Mouse (Mus musculus) heart, embryonic 14.5 days (tissue): Measurements from ENCODE around the gene Kat7. TPM values are rescaled to one million over a fixed set of nuclear protein-coding genes. Genes with fewer than 3 reads are reported as not detected.
A peak's percentile ranks its signal among the peaks of the same experiment; 100 is the strongest.

ENCODE experiments used
- ATAC-seq: fragments of 200-750 bp; cut with Nextera tagmentation; 2 replicates; pipeline ENCODE4 v1.8.0; 2017; ENCODE audit warnings: low read depth, moderate TSS enrichment; ENCODE audit not compliant: insufficient number of reproducible peaks, insufficient read depth, low FRiP score
- H3K27ac ChIP-seq, 2 experiments: fragments of 200-500 bp in 1 of 2; fragments of 300-500 bp in 1 of 2; sonication (generic) in 1 of 2; replicated peaks in 1 of 2; 2 replicates each; pipeline ENCODE4 v1.5.1; 2012 to 2014; ENCODE audit warnings: low read depth in 2 of 2, low read length in 2 of 2, control low read depth in 1 of 2, mild to moderate bottlenecking in 1 of 2, mixed read lengths in 1 of 2; ENCODE audit not compliant: control insufficient read depth in 1 of 2, insufficient read depth in 1 of 2
- H3K27me3 ChIP-seq: fragments of 300-500 bp; sonication (generic); 2 replicates; pipeline ENCODE4 v1.6.1; 2014; ENCODE audit warnings: mild to moderate bottlenecking, low read length, control low read depth; ENCODE audit not compliant: control insufficient read depth, insufficient read depth
- H3K36me3 ChIP-seq: fragments of 300-500 bp; sonication (generic); 2 replicates; pipeline ENCODE4 v1.6.1; 2014; ENCODE audit warnings: mild to moderate bottlenecking, control low read depth, low read length, mixed read lengths; ENCODE audit not compliant: control insufficient read depth, insufficient read depth
- H3K4me1 ChIP-seq, 2 experiments: fragments of 200-500 bp in 1 of 2; fragments of 300-500 bp in 1 of 2; sonication (generic) in 1 of 2; 2 replicates each; pipeline ENCODE4 v1.6.1; 2012 to 2014; ENCODE audit warnings: low read length in 2 of 2, control low read depth in 1 of 2, mixed read lengths in 1 of 2; ENCODE audit not compliant: control insufficient read depth in 2 of 2, insufficient read depth in 2 of 2
- H3K4me2 ChIP-seq: fragments of 300-500 bp; sonication (generic); 2 replicates; pipeline ENCODE4 v1.6.1; 2014; ENCODE audit warnings: mild to moderate bottlenecking, low read length
- H3K4me3 ChIP-seq, 2 experiments: fragments of 200-500 bp in 1 of 2; fragments of 300-500 bp in 1 of 2; sonication (generic) in 1 of 2; 2 replicates each; pipeline ENCODE4 v1.5.1; 2012 to 2014; ENCODE audit warnings: low read length in 2 of 2, mild to moderate bottlenecking in 2 of 2, control low read depth in 1 of 2, low read depth in 1 of 2, moderate library complexity in 1 of 2; ENCODE audit not compliant: control insufficient read depth in 1 of 2, insufficient read depth in 1 of 2
- H3K9ac ChIP-seq: fragments of 300-500 bp; sonication (generic); 2 replicates; pipeline ENCODE4 v1.6.1; 2014; ENCODE audit warnings: mild to moderate bottlenecking, low read length
- H3K9me3 ChIP-seq: fragments of 300-500 bp; sonication (generic); 2 replicates; pipeline ENCODE4 v1.6.1; 2016; ENCODE audit warnings: low read length, control low read depth; ENCODE audit not compliant: control insufficient read depth
- WGBS: fragments of 180-500 bp; shearing (Covaris S2); extraction: QIAGEN DNeasy Blood & Tissue Kit; methylation state at CpG from one replicate; pipeline ENCODE4 v1.1.7; 2014; 5-methylcytosine and 5-hydroxymethylcytosine counted together
- polyA plus RNA-seq: library from polyadenylated mRNA; unstranded; fragments of >200 nt; fragmentation: Nextera tagmentation; extraction: Ambion mirVana; gene quantifications from 2 replicates; pipeline ENCODE4 v1.2.1, GENCODE M21; 2014

Gene Kat7
- 45.4 and 45.6 TPM in 2 replicates for polyA plus RNA-seq

DNA sequence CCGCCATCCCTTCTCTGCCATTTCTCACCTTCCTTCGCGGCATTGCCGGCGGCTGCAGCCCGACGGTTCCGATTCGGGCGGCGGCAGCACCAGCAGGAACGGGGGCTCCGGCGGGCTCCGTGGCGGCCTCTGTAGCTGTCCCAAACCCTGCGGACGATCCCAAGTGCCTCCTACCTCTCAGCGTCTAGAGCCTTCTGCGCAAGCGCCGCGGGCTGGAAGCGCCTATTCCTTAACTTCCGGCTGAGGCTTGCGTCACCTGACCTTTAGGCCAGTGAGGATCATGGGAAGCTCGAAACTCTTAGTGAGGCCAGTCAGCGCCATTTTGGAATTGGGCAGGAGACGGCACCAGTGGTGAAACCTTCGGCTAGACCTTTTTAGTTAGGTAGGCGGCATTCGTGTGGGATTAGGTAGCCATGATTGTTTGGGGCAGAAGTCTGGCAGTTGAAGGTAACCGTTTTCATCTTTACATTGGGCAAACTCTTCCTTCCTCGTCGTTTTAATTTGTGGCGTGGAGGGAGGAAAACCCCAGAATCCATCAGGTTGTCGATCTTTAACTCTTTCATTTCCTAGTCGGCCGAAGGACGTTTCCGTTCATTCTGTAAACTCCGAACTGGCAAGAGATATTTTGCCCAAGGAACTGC, at the start of gene Kat7:
Gene Kat7, minus strand, starts transcription at position 240 of the 641 bp plus-strand sequence.
- H3K4me1 ChIP-seq, result peaks cover 4 to 22% of the 10 kb centered on the region in 2 experiments
- H3K27me3 ChIP-seq, result no peaks in the 10 kb centered on the region
- peak within 1 kb of the TSS; percentile 99 for H3K9ac ChIP-seq
- peak within 1 kb of the TSS; percentile 96 to 98 for H3K27ac ChIP-seq
- WGBS, result 0% methylated on average over 42 of the region's 42 CpGs
- no peaks in the 10 kb centered on the region for H3K9me3 ChIP-seq
- H3K4me3 ChIP-seq, result peak within 1 kb of the TSS; percentile 84 to 87
- peaks cover 13% of the 10 kb centered on the region for H3K36me3 ChIP-seq
- H3K4me2 ChIP-seq, result peak within 1 kb of the TSS; percentile 92
- ATAC-seq, result peak; percentile 92

- Histone ChIP-seq H3K4me3 (no peak overlapping the region), H3K27ac (no peak overlapping the region), H3K36me3 (no peaks in the 10 kb centered on the region), H3K9me3 (no peaks in the 10 kb centered on the region), H3K27me3 (no peaks in the 10 kb centered on the region), H3K4me1 (peaks cover 11 to 22% of the 10 kb centered on the region in 2 experiments), H3K9ac (no peak overlapping the region), H3K4me2 (no peak overlapping the region)
- no peak for ATAC-seq
- 57% methylated on average over 3 of the region's 3 CpGs for WGBS
Observed at GRCm38 (mm10) chr11:95358263-95358662, 48.2 kb upstream of the Kat7 start.

DNA sequence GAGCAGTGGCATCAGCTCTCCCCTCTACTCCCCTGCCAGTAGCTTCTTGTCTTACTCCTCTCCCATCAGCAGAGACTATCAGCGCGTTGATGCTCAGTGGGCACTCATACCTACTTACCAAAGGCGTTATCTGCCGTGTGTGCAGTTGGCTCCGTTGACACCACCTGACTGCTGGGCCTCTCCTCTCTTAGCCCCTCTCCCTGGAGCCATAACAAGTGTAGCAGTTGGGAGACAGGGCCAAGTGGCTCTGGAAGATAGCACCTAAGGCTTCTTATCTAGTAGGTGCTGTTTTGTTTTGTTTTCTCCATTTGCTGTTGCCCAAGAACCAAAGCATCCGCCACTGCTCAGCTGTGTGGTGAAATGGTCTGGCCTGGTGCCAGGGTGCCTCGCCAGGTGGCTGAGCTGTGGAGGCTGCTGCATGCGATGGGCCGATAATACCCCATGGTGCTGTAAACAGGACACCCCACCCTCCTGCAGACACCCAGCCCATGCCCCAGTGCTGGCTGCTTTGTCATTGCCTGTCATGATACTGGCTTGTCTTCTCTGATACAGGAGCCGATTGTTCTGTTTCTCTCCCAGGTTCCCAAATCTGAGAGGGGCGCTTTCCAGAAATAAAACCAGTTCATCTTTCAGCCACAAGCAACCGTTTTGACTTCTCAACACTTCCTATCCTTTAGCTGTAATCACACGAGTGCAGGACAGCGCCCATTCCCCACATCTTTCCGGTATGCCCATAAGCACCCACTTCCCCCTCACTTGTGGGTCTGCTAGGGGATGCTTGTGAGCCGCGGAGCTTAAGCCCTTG, 46.6 kb upstream of the Kat7 start:
- Histone ChIP-seq H3K4me3 (no peak overlapping the region), H3K4me2 (peak overlapping the region; percentile 16; the same call in 1 of the 2 replicates), H3K36me3 (no peaks in the 10 kb centered on the region), H3K9ac (no peak overlapping the region), H3K4me1 (peaks cover 11 to 26% of the 10 kb centered on the region in 2 experiments), H3K27ac (0 out of 4 replicates have a peak overlapping the region, but pooled peaks of 1 of the 2 experiments have one; percentile 9), H3K9me3 (no peaks in the 10 kb centered on the region), H3K27me3 (no peaks in the 10 kb centered on the region)
- peak; percentile 69; the same call in 1 of the 2 replicates for ATAC-seq
- 40% methylated on average over 17 of the region's 17 CpGs for WGBS

GRCm38 (mm10) chr11:95356039-95356438, 46.0 kb upstream of the Kat7 start:
- ATAC-seq, result no peak
- H3K27ac ChIP-seq, result 0 out of 4 replicates have a peak overlapping the region, but pooled peaks of 1 of the 2 experiments have one; percentile 9

DNA sequence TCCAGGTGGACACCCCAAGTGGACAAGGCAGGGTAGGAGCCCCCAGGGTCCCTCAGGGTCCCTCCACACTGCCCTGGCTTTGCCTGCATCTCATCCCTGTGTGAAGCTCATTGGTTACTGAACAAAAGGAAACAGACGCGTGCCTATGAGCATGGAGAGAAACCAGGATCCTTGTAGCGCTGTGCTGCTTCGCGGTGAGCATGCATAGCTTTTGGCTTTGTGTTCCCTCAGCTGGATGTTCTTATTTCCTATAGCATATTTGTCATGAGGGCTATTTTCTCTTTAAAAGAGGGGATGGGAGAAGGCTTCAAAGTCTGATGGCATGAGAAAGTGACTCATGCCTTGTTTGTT, 45.6 kb upstream of the Kat7 start:
- Histone ChIP-seq H3K27ac (no peak overlapping the region), H3K4me3 (no peak overlapping the region), H3K27me3 (no peaks in the 10 kb centered on the region), H3K9ac (no peak overlapping the region), H3K4me1 (peaks cover 11 to 26% of the 10 kb centered on the region in 2 experiments), H3K9me3 (no peaks in the 10 kb centered on the region), H3K4me2 (peak overlapping the region; percentile 38), H3K36me3 (no peaks in the 10 kb centered on the region)
- 92% methylated on average over 5 of the region's 5 CpGs for WGBS
- no peak for ATAC-seq

More at GRCm38 (mm10) chr11:95356039-95356438, 46.0 kb upstream of the Kat7 start:
- H3K36me3 ChIP-seq, result no peaks in the 10 kb centered on the region
- 74% methylated on average over 7 of the region's 7 CpGs for WGBS
- no peaks in the 10 kb centered on the region for H3K9me3 ChIP-seq
- H3K4me3 ChIP-seq, result no peak overlapping the region
- no peak overlapping the region for H3K9ac ChIP-seq
- H3K4me1 ChIP-seq, result peaks cover 11 to 26% of the 10 kb centered on the region in 2 experiments
- no peaks in the 10 kb centered on the region for H3K27me3 ChIP-seq
- H3K4me2 ChIP-seq, result 0 out of 2 replicates have a peak overlapping the region, but pooled peaks have one; percentile 16

GRCm38 (mm10) chr11:95354945-95355660, 45.1 kb upstream of the Kat7 start:
- 75% methylated on average over 12 of the region's 12 CpGs for WGBS
- Histone ChIP-seq H3K4me1 (peaks cover 11 to 26% of the 10 kb centered on the region in 2 experiments), H3K4me3 (no peak overlapping the region), H3K9ac (no peak overlapping the region), H3K27ac (no peak overlapping the region), H3K27me3 (no peaks in the 10 kb centered on the region), H3K4me2 (peak overlapping the region; percentile 38), H3K36me3 (no peaks in the 10 kb centered on the region), H3K9me3 (no peaks in the 10 kb centered on the region)
- ATAC-seq, result no peak

DNA sequence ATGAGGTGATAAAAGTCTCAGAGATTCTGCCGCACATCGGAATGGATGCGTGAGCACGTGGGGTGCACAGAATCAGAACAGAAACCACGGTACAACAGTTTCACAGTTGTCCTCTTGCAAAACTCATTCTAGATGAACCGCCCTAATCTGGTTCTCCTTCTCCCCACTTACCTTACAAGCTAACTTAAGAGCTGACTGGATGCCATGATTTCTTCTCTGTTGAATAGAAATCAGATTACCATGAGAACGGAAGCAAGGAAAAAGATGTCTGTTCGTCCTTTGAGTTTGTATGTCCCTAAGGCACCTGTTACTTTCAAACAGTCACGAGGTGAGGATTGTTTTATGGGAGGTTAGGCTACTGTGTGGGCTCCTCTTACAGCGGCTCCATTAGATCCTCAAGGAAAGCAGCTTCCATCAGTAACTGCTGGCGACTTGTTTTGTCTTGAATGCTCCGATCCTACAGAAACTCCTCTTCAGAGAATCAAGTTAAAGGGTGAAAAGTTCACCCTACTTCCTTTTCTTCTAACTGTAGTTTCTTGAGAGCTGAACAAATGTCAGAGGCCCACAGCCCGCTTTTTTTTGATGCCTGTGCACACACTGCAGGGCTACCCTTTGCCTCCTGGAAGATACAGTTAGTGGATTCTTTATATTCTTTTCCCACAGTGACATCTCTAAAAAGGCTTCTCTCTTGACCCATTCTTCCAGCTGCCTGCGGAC, 44.3 kb upstream of the Kat7 start:
- Histone ChIP-seq H3K27me3 (no peaks in the 10 kb centered on the region), H3K36me3 (no peaks in the 10 kb centered on the region), H3K4me3 (no peak overlapping the region), H3K9ac (no peak overlapping the region), H3K27ac (no peak overlapping the region), H3K9me3 (no peaks in the 10 kb centered on the region), H3K4me2 (no peak overlapping the region), H3K4me1 (peaks cover 11 to 26% of the 10 kb centered on the region in 2 experiments)
- ATAC-seq, result no peak
- 88% methylated on average over 14 of the region's 14 CpGs for WGBS
